Mouse (Mus musculus) CH12.LX (cell line): ENCODE results near the gene Baiap2l2. TPM values are rescaled to one million over a fixed set of nuclear protein-coding genes. Genes with fewer than 3 reads are reported as not detected.

Experiments used
- DNase-seq: peaks from one replicate; pipeline ENCODE4 v3.0.0-alpha.2; 2013; ENCODE audit errors: extremely low read depth
- H3K27ac ChIP-seq: 2 replicates; pipeline ENCODE4 v1.5.1; 2012; ENCODE audit warnings: low read depth, mild to moderate bottlenecking, control low read depth, moderate library complexity; ENCODE audit not compliant: insufficient read depth
- H3K27me3 ChIP-seq: replicated peaks from 2 replicates; pipeline ENCODE3; 2012; ENCODE audit warnings: inconsistent platforms
- H3K36me3 ChIP-seq, 2 experiments: replicated peaks in 1 of 2; 2 replicates each; pipeline versions ENCODE3 to v1.6.1; 2012; ENCODE audit warnings: inconsistent platforms in 1 of 2, low read length in 1 of 2, mild to moderate bottlenecking in 1 of 2, mixed read lengths in 1 of 2, moderate library complexity in 1 of 2; ENCODE audit not compliant: control insufficient read depth in 1 of 2, insufficient read depth in 1 of 2
- H3K4me1 ChIP-seq, 2 experiments: 2 replicates each; pipeline ENCODE4 v1.6.1; 2012; ENCODE audit warnings: inconsistent platforms in 1 of 2, moderate library complexity in 1 of 2; ENCODE audit not compliant: insufficient read depth in 2 of 2, control insufficient read depth in 1 of 2
- H3K4me2 ChIP-seq: 2 replicates; pipeline ENCODE4 v1.6.1; 2012; ENCODE audit warnings: low read depth, mild to moderate bottlenecking, control low read depth; ENCODE audit not compliant: poor library complexity, insufficient read depth, severe bottlenecking
- H3K4me3 ChIP-seq, 3 experiments: fragments of 150-350 bp in 1 of 3; sonication (generic) in 1 of 3; replicated peaks in 1 of 3; 2 replicates each; pipeline versions ENCODE3 to v1.5.1; 2011 to 2012; ENCODE audit warnings: low read depth in 2 of 3, low read length in 2 of 3, mild to moderate bottlenecking in 2 of 3, moderate library complexity in 2 of 3, control low read depth in 1 of 3, improper control_type of control experiment in 1 of 3, inconsistent platforms in 1 of 3, mixed read lengths in 1 of 3; ENCODE audit not compliant: poor library complexity in 1 of 3
- H3K79me2 ChIP-seq: replicated peaks from 2 replicates; pipeline ENCODE4 v1.6.1; 2012; ENCODE audit warnings: mild to moderate bottlenecking, moderate library complexity; ENCODE audit not compliant: control insufficient read depth, poor library complexity, insufficient read depth, severe bottlenecking; ENCODE audit errors: extremely low read depth
- H3K9ac ChIP-seq: 2 replicates; pipeline ENCODE4 v1.6.1; 2012; ENCODE audit warnings: low read depth, mild to moderate bottlenecking, control low read depth, moderate library complexity; ENCODE audit not compliant: insufficient read depth
- H3K9me3 ChIP-seq: replicated peaks from 2 replicates; pipeline ENCODE3; 2012; ENCODE audit warnings: low read length, inconsistent platforms, mixed read lengths
- BHLHE40 ChIP-seq: IDR thresholded peaks from 2 replicates; pipeline ENCODE4 v1.6.1; 2011; ENCODE audit warnings: mild to moderate bottlenecking, low read depth, low read length, improper control_type of control experiment
- CHD1 ChIP-seq: IDR thresholded peaks from 2 replicates; pipeline ENCODE4 v1.6.1; 2012; ENCODE audit warnings: low read depth, low read length, improper control_type of control experiment, inconsistent platforms
- CTCF ChIP-seq, 2 experiments: IDR thresholded peaks in 1 of 2; conservative IDR thresholded peaks in 1 of 2; 2 replicates each; pipeline ENCODE4 v1.5.1; 2011 to 2012; ENCODE audit warnings: low read depth in 2 of 2, low read length in 2 of 2, improper control_type of control experiment in 1 of 2, inconsistent platforms in 1 of 2, mild to moderate bottlenecking in 1 of 2, moderate library complexity in 1 of 2
- E2F4 ChIP-seq: IDR thresholded peaks from 2 replicates; pipeline ENCODE4 v1.6.1; 2011; ENCODE audit warnings: low read depth, low read length, improper control_type of control experiment; ENCODE audit not compliant: insufficient replicate concordance
- ELF1 ChIP-seq: IDR thresholded peaks from 2 replicates; pipeline ENCODE4 v1.6.1; 2014; ENCODE audit warnings: low read depth, mild to moderate bottlenecking, inconsistent platforms, low read length, improper control_type of control experiment
- GABPA ChIP-seq: IDR thresholded peaks from 2 replicates; pipeline ENCODE4 v1.6.1; 2012; ENCODE audit warnings: low read depth, low read length, improper control_type of control experiment, inconsistent platforms; ENCODE audit not compliant: insufficient replicate concordance
- JUND ChIP-seq: conservative IDR thresholded peaks from 2 replicates; pipeline ENCODE4 v1.6.1; 2011; ENCODE audit warnings: low read depth, low read length, improper control_type of control experiment
- KAT2A ChIP-seq: IDR thresholded peaks from 2 replicates; pipeline ENCODE4 v1.6.1; 2012; ENCODE audit warnings: low read length, improper control_type of control experiment, inconsistent platforms; ENCODE audit not compliant: insufficient replicate concordance
- MAX ChIP-seq: IDR thresholded peaks from 2 replicates; pipeline ENCODE4 v1.6.1; 2011; ENCODE audit warnings: low read length, improper control_type of control experiment
- MEF2A ChIP-seq: IDR thresholded peaks from 2 replicates; pipeline ENCODE4 v1.6.1; 2014; ENCODE audit warnings: low read depth, mild to moderate bottlenecking, inconsistent platforms, low read length, improper control_type of control experiment, borderline replicate concordance
- MXI1 ChIP-seq: IDR thresholded peaks from 2 replicates; pipeline ENCODE4 v1.6.1; 2011; ENCODE audit warnings: mild to moderate bottlenecking, low read depth, low read length, improper control_type of control experiment
- MYC ChIP-seq: IDR thresholded peaks from 2 replicates; pipeline ENCODE4 v1.6.1; 2011; ENCODE audit warnings: low read depth, mild to moderate bottlenecking, improper control_type of control experiment, low read length
- NELFE ChIP-seq: IDR thresholded peaks from 2 replicates; pipeline ENCODE4 v1.6.1; 2011; ENCODE audit warnings: low read depth, low read length, improper control_type of control experiment
- NRF1 ChIP-seq: IDR thresholded peaks from 2 replicates; pipeline ENCODE4 v1.6.1; 2014; ENCODE audit warnings: low read depth, mild to moderate bottlenecking, inconsistent platforms, low read length, improper control_type of control experiment, moderate library complexity
- POLR2A ChIP-seq: IDR thresholded peaks from 2 replicates; pipeline ENCODE4 v1.6.1; 2011; ENCODE audit warnings: low read depth, mild to moderate bottlenecking, improper control_type of control experiment, low read length
- RAD21 ChIP-seq: IDR thresholded peaks from 2 replicates; pipeline ENCODE4 v1.6.1; 2011; ENCODE audit warnings: low read depth, mild to moderate bottlenecking, low read length, improper control_type of control experiment, moderate library complexity
- RCOR1 ChIP-seq: conservative IDR thresholded peaks from 2 replicates; pipeline ENCODE4 v1.6.1; 2012; ENCODE audit warnings: low read depth, mild to moderate bottlenecking, inconsistent platforms, low read length, improper control_type of control experiment
- SMC3 ChIP-seq: IDR thresholded peaks from 2 replicates; pipeline ENCODE4 v1.6.1; 2011; ENCODE audit warnings: low read depth, low read length, improper control_type of control experiment
- TBP ChIP-seq: conservative IDR thresholded peaks from 2 replicates; pipeline ENCODE4 v1.6.1; 2011; ENCODE audit warnings: low read depth, low read length, improper control_type of control experiment
- USF2 ChIP-seq: conservative IDR thresholded peaks from 2 replicates; pipeline ENCODE4 v1.6.1; 2011; ENCODE audit warnings: low read depth, low read length, improper control_type of control experiment
- ZNF384 ChIP-seq: IDR thresholded peaks from 2 replicates; pipeline ENCODE4 v1.6.1; 2012; ENCODE audit warnings: low read depth, low read length, improper control_type of control experiment, inconsistent platforms
- dilution Hi-C: fragments of 300-500 bp; cut with MboI; formaldehyde crosslinking; loops from 2 replicates; pipeline ENCODE4 v1.14.3; 2020; ENCODE audit warnings: low sequenced_read_pairs; ENCODE audit not compliant: extremely low pct_unique_long_range_greater_than_20kb, extremely low pct_ligation_motif_present
- in situ Hi-C: fragments of 300-500 bp; cut with MboI; formaldehyde crosslinking; loops from 3 replicates; pipeline ENCODE4 v1.14.3; 2019; ENCODE audit warnings: low sequenced_read_pairs, low pct_ligation_motif_present, low pct_unique_long_range_greater_than_20kb, mixed read lengths
- polyA plus RNA-seq: library from polyadenylated mRNA; unstranded; fragments of >175 nt; gene quantifications from 2 replicates; pipeline ENCODE4 v1.2.1, GENCODE M21; 2012; ENCODE audit warnings: low read depth; ENCODE audit not compliant: insufficient read length
- total RNA-seq, 2 experiments: library from RNA; depleted of rRNA; stranded (reverse); fragments of 300-350 nt in 1 of 2; fragments of >200 nt in 1 of 2; gene quantifications; 2 replicates each; pipeline ENCODE4 v1.2.3; 2012 to 2014

Gene Baiap2l2
- total and polyA plus RNA-seq, 3 experiments = 0.84 to 1.5 TPM; not detected in 1

DNA sequence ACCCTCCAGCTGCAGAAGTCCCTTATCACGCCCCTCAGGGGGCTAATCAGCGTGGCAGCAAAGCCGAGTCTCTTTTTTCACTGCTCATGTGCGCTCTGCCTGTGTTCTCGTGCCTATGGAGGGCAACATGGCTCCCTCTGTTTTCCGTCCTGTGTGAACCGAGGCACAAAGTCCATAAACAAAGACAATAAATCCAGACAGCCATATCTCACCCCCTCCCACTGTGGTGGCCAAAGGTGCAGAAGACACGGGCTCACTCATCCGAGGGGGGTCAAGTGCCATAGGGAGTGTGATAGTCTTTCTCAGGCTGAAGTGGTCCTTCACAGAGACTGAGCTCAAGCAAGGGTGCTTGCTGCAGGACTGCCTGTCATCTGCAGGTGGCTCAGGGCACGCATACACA is 12.3 kb downstream of the Baiap2l2 start:
- peaks cover 3% of the 10 kb centered on the region for H3K27me3 ChIP-seq
- no peaks in the 10 kb centered on the region for H3K36me3 ChIP-seq
- peaks cover under 1 to 17% of the 10 kb centered on the region in 2 experiments for H3K4me1 ChIP-seq
- no peaks in the 10 kb centered on the region for H3K79me2 ChIP-seq
- in situ Hi-C loops (no loop called here), dilution Hi-C loops (no loop called here)
- H3K9ac ChIP-seq = no peak overlapping the region
- H3K27ac ChIP-seq = no peak overlapping the region
- H3K4me2 ChIP-seq = no peak overlapping the region
- no peak overlapping the region for H3K4me3 ChIP-seq
- H3K9me3 ChIP-seq = peaks cover 3% of the 10 kb centered on the region
- DNase-seq = no peak
- TF ChIP-seq GABPA = no peak
- TF ChIP-seq CHD1 = no peak
- no peak for TF ChIP-seq CTCF (conservative IDR thresholded peaks at IDR 0.05 in 1 of 2, IDR thresholded peaks at IDR 0.05 in 1 of 2; ENCODE audit: low read depth in 2 of 2, low read length in 2 of 2)
- TF ChIP-seq NELFE = no peak
- no peak for TF ChIP-seq BHLHE40
- no peak for TF ChIP-seq RCOR1
- TF ChIP-seq E2F4 = no peak
- no peak for TF ChIP-seq JUND
- TF ChIP-seq NRF1 = no peak
- TF ChIP-seq MEF2A = no peak
- no peak for TF ChIP-seq MXI1
- TF ChIP-seq MYC = no peak
- no peak for TF ChIP-seq TBP
- TF ChIP-seq USF2 = no peak
- no peak for TF ChIP-seq ELF1
- TF ChIP-seq POLR2A = no peak
- TF ChIP-seq KAT2A = no peak

GRCm38 (mm10) chr15:79271124-79271746 is 14.1 kb downstream of the Baiap2l2 start:
- H3K9ac ChIP-seq = peak overlapping the region; percentile 45; the same call in 1 of the 2 replicates
- in situ Hi-C loops = no loop called here

More at GRCm38 (mm10) chr15:79271124-79271746, 14.1 kb downstream of the Baiap2l2 start:
- dilution Hi-C loops = no loop called here
- Histone ChIP-seq H3K36me3 (no peaks in the 10 kb centered on the region), H3K4me2 (peak overlapping the region; percentile 77), H3K27ac (no peak overlapping the region), H3K4me3 (peak overlapping the region; percentile 37 to 54 (median 52)), H3K27me3 (peaks cover 8% of the 10 kb centered on the region), H3K79me2 (no peaks in the 10 kb centered on the region), H3K9me3 (no peaks in the 10 kb centered on the region), H3K4me1 (peaks cover 5 to 24% of the 10 kb centered on the region in 2 experiments)
- TF ChIP-seq RAD21 = peak; percentile 59
- TF ChIP-seq BHLHE40 = 0 out of 2 replicates have a peak, but pooled peaks have one; percentile 13
- TF ChIP-seq NELFE = 0 out of 2 replicates have a peak, but pooled peaks have one; percentile 12
- peak; percentile 64; the same call in 1 of the 2 replicates for TF ChIP-seq MXI1
- no peak for TF ChIP-seq ZNF384
- TF ChIP-seq JUND = no peak
- TF ChIP-seq POLR2A = no peak
- TF ChIP-seq MAX = peak; percentile 60
- peak; percentile 63 for TF ChIP-seq SMC3
- TF ChIP-seq CTCF (conservative IDR thresholded peaks at IDR 0.05 in 1 of 2, IDR thresholded peaks at IDR 0.05 in 1 of 2; ENCODE audit: low read depth in 2 of 2, low read length in 2 of 2) = peak; percentile 53 to 79; a peak in 3 of 4 replicates
- peak; percentile 75 for DNase-seq
